Mouse (Mus musculus) kidney, adult 18-20 months (tissue): ENCODE measurements around the gene Gm4791.

Experiments used
- DNase-seq: peaks from one replicate; pipeline ENCODE4 v3.0.0; 2021

Gene Gm4791

DNA sequence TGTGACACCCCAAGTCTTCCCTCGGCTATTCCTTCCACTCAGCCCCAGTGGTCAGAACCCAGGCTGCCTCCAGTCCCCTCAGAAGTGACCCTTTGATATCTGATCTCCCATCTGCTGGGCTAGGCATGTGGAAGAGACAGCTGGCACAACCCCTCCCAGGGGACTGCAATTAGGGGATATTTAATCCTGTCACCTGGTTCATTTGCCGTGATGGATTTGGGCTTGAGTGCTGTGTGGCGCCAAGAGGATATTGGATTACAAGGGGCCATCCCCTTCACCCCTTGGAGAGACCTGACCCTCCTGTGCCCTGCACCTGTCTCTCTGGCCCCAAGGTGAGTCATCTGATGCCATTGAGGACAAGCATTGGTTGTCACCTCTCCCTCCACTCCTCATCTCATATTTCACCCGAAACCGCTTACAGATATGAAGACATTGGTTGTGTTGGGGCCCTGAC is at the start of gene Gm4791:
Gene Gm4791 (plus strand): TSS at position 404 of the 454 bp plus-strand sequence.
- no peak for DNase-seq

DNA sequence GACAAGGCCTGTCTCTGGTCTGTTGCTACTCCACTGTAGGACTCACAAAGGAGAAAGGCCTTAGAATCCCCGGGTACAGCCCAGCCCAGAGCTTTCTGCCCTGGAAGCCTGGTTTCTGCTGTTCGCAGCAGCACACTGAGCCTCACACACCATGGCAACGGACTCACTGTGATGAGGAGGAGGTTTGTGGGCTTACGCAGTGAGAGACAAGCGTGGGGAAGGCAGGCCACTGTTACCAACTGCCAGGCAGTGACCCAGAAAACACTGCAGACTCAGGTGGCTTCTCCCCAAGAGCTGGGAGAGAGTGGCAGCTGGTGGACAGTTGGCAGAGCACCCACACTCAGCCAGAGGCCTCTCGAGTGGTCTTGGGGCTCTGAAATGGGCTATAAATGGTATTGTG is 42.3 kb upstream of the Gm4791 start:
- no peak for DNase-seq

- DNase-seq = no peak
These were observed 41.1 kb upstream of the Gm4791 start for GRCm38 (mm10) chr9:46957420-46957950.

GRCm38 (mm10) chr9:46966028-46966427 is 32.5 kb upstream of the Gm4791 start:
- no peak for DNase-seq

- no peak for DNase-seq
These were observed 29.6 kb upstream of the Gm4791 start for GRCm38 (mm10) chr9:46968970-46969369.

GRCm38 (mm10) chr9:46969406-46969805 is 29.1 kb upstream of the Gm4791 start:
- DNase-seq = no peak

DNA sequence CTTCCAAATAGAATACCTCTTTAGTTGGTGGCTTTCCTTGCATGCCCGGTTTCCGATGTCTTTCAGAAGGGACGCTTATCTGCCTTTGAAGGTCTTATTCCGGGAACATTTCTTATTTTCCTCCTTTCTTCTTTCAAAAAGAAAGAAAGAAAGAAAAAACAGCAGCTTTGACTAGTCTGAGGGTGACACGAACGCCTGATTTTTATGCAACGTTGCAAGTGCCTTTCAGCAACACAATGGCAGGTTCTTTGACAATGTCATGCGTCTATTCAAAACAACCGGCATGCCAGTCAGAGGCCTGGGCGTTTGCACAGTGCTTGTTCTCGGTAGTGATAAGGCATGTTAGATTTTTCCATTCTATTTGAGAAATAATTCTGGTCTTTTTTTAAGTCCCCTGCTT is 19.7 kb upstream of the Gm4791 start:
- no peak for DNase-seq

- DNase-seq = no peak
These were observed 18.4 kb upstream of the Gm4791 start for GRCm38 (mm10) chr9:46980111-46980510.

DNA sequence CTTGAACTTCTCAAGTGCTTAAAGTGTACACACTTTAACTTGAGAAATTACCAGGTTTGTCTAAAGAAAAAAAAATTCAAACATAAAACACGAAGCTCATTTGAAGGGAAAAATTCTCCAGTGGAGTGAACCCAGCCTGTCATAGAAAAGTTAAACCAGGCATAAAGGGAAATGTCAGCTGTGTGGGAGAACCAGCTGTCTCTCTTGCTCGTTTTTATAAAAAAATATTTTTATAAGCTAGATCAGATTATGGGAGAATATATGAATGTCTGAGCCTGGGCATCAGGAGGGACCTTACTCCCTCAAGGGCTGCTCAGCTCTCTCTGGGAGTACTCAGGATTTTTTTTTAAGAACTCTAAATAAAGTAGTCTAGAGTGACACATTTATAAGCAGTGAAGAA is 15.1 kb upstream of the Gm4791 start:
- no peak for DNase-seq

DNA sequence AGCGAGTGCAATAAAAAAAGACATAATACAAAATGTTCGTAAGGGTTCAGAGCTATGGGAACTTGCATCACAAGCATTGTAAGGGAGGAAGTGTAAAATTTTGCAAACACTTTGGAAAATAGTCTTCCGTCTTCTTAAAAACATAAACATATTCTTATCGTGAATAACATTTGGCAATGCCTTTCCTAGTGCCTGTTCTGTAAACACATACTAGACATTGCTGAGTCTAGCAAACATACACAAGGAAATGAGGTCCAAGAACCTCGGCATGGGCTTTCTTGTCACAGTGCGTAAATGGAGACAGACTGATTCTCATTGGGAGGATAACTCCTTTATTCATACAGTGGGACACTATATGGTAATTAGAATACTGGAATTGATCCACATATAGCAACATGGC is 43.0 kb downstream of the Gm4791 start:
- no peak for DNase-seq
